Comparison of ENCODE assay signal across 9 mouse cellular contexts in genomic region chr8:41824928-41825327, GRCm38 (mm10).
DNase-seq lines count a peak whose midpoint lies in the region; ATAC-seq lines count a peak whose summit lies in the region.
"Had no signal": no experiment of that assay in that cellular context is flagged by ENCODE, and none has a peak within 500 bp of the region (broad histone marks: within the 10 kb centered on the region; RNA-seq: fewer than 3 reads in every experiment).

No protein-coding gene starts in this region.

- H3K4me1 ChIP-seq in hindbrain, embryonic 11.5 days (replicated peaks; ENCODE audit: control insufficient read depth, insufficient read depth, low read length) = no peaks in the 10 kb centered on the region
- no peaks in the 10 kb centered on the region for H3K4me1 ChIP-seq in hindbrain, embryonic 12.5 days
- H3K4me1 ChIP-seq: liver, embryonic 13.5 days had no signal

- H3K27me3 ChIP-seq in hindbrain, embryonic 11.5 days (ENCODE audit: control insufficient read depth, insufficient read depth, low read length) = no peaks in the 10 kb centered on the region
- no peaks in the 10 kb centered on the region for H3K27me3 ChIP-seq in hindbrain, embryonic 12.5 days
- H3K27me3 ChIP-seq: liver, embryonic 13.5 days had no signal

- no peak overlapping the region for H3K4me3 ChIP-seq in hindbrain, embryonic 11.5 days (ENCODE audit: low read depth, low read length)
- H3K4me3 ChIP-seq in hindbrain, embryonic 12.5 days = no peak overlapping the region
- H3K4me3 ChIP-seq: liver, embryonic 13.5 days had no signal

- WGBS in hindbrain, embryonic 11.5 days = 28% methylated on average over 7 of the region's 7 CpGs
- 22% methylated on average over 7 of the region's 7 CpGs for WGBS in hindbrain, embryonic 12.5 days

- no peak overlapping the region for H3K9ac ChIP-seq in hindbrain, embryonic 11.5 days (ENCODE audit: low read depth, low read length)
- H3K9ac ChIP-seq in hindbrain, embryonic 12.5 days = no peak overlapping the region
- H3K9ac ChIP-seq: liver, embryonic 13.5 days had no signal

- peak; percentile 81 for DNase-seq in hindbrain, embryonic 11.5 days (ENCODE audit: low spot score)
- DNase-seq in ES-CJ7 (ENCODE audit: low read depth, low spot score) = peak; percentile 75
- DNase-seq in cerebellum, adult 8-10 months = peak; percentile 33
- DNase-seq in frontal cortex, adult 2 months (ENCODE audit: extremely low spot score in 1 of 2, low spot score in 1 of 2) = peak; percentile 47 to 89
- DNase-seq in layer of hippocampus, adult 9-10 months (ENCODE audit: low spot score) = peak; percentile 54
- DNase-seq in spleen, postnatal 36 days (ENCODE audit: low spot score in 2 of 2) = no peak
- DNase-seq: liver, embryonic 13.5 days had no signal

- H3K36me3 ChIP-seq in hindbrain, embryonic 11.5 days (ENCODE audit: control insufficient read depth, insufficient read depth, low read length) = no peaks in the 10 kb centered on the region
- H3K36me3 ChIP-seq in hindbrain, embryonic 12.5 days = no peaks in the 10 kb centered on the region
- H3K36me3 ChIP-seq: liver, embryonic 13.5 days had no signal

- H3K27ac ChIP-seq in hindbrain, embryonic 11.5 days (ENCODE audit: low read depth, low read length) = no peak overlapping the region
- H3K27ac ChIP-seq in hindbrain, embryonic 12.5 days = no peak overlapping the region
- H3K27ac ChIP-seq: liver, embryonic 13.5 days had no signal

- ATAC-seq in hindbrain, embryonic 11.5 days (ENCODE audit: low FRiP score) = peak; percentile 60; the same call in 1 of the 2 replicates
- no peak for ATAC-seq in hindbrain, embryonic 12.5 days (ENCODE audit: low FRiP score)
- ATAC-seq in megakaryocyte progenitor cell, adult 5-6 weeks (replicated peaks; ENCODE audit: poor library complexity) = peak; percentile 86

- no peaks in the 10 kb centered on the region for H3K9me3 ChIP-seq in hindbrain, embryonic 11.5 days (ENCODE audit: control insufficient read depth, low read length)
- no peaks in the 10 kb centered on the region for H3K9me3 ChIP-seq in hindbrain, embryonic 12.5 days (replicated peaks)
- H3K9me3 ChIP-seq: liver, embryonic 13.5 days had no signal

- no peak overlapping the region for H3K4me2 ChIP-seq in hindbrain, embryonic 11.5 days (replicated peaks; ENCODE audit: low read depth, low read length)
- no peak overlapping the region for H3K4me2 ChIP-seq in hindbrain, embryonic 12.5 days (replicated peaks)
- H3K4me2 ChIP-seq: liver, embryonic 13.5 days had no signal

Comparison
In these comparisons a context has a peak if more than half of its experiments do, and no peak if none do; other contexts are left out.
1. DNase-seq: peak in hindbrain, embryonic 11.5 days (single experiment), ES-CJ7 (single experiment), cerebellum, adult 8-10 months (single experiment), frontal cortex, adult 2 months (2 of 2) and layer of hippocampus, adult 9-10 months (single experiment); none in spleen, postnatal 36 days (0 of 2).